Mouse (Mus musculus) v-Abl transformed pro-B cells (cell line): ENCODE data around the gene Ank2.

Experiments
- in situ Hi-C, 2 experiments: fragments of 400-800 bp; cut with MboI; formaldehyde crosslinking; loops; one replicate each; pipeline ENCODE4 v1.15.1; 2025; ENCODE audit not compliant: unreplicated experiment in 2 of 2

Gene Ank2

DNA sequence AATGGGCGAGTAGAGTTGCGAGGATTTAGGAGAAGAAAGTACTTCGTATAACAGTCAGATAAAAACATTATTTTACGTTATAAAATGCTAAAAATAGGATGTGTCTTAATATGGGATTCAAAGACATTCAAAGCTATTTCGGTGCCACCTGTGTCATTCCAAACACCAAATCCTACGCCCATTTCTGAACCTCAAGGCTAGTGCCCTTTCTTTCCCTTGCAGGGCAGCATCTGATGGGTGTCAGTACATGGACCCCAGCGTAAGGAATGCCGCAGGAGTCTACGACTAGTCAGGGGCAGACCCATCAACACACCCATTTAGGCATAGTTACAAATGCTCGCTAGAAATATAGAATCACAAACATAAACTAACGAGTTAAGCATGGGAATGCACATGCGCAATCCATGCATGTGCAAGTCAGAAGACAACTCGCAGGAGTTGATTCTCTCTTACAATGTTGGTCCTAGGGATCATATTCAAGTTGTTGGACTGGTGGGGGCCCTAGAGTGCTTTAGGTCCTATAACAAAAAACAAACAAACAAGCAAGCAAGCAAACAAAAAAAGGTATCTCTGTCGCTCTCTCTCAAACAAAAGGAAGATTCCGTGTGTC lies 240.6 kb downstream of the Ank2 start:
- in situ Hi-C loops = no loop called here

DNA sequence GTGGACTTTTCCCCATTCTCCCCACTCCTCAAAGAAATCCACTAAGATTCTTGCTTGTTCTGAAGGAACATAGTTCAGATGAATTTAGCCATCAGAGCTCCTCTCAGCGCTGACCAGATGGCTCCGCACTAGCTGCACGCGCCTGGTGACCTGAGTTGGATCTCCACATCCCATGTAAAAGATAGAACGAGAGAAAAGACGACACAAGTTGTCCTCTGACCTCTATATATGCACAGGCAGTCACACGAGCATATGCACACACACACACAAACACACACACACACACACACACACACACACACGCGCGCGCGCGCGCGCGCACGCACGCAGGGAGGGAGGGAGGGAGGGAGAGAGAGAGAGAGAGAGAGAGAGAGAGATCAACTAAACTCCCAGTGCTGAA lies 241.2 kb downstream of the Ank2 start:
- in situ Hi-C loops = no loop called here

DNA sequence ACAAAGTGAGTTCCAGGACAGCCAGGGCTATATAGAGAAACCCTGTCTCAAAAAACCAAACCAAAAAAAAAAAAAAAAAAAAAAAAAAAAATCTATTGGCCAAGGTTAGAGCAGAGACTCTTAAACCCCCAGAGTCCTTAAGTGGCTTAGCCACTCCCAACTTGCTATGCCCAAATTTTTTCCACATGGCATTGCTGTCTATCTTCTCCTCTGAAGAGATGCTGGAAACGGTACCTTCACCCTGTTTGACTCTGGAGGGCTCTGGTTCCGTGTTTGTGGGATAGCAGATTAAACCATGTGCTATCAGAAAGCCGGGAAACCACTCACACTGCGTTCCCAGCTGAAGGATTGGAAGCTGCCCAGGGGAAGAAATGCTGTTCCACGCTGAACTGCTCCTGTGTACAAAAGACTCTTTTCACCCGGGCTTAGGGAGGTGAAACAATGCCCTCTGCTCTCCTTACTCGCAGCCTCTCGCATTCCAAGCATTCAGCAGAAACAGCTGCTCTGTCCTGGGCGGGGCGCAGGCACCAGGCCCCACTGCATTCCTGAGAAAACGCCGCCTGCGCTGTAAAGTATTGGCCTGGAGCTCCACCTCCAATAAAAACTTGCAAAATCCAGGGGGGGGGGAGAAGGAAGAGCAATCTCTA lies 241.7 kb downstream of the Ank2 start:
- in situ Hi-C loops = no loop called here

DNA sequence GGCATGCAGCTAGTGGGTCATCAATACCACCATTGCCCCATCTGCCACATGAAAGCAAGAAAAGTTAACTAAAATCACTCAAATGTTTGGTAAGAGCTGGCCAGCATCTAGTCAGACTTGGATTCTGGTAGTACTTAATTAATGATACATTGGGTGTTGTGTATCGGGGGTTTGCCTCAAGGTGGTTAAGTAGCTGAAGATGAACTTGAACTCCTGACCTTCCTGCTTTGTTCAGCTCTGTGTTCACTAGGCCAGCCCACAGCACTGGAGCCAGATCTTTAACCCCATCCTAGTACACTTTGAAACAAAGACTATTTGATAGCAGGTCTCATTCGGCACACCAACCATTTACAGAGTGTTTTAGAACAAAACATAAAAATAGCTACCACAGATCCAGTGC lies 242.5 kb downstream of the Ank2 start:
- in situ Hi-C loops = no loop called here

DNA sequence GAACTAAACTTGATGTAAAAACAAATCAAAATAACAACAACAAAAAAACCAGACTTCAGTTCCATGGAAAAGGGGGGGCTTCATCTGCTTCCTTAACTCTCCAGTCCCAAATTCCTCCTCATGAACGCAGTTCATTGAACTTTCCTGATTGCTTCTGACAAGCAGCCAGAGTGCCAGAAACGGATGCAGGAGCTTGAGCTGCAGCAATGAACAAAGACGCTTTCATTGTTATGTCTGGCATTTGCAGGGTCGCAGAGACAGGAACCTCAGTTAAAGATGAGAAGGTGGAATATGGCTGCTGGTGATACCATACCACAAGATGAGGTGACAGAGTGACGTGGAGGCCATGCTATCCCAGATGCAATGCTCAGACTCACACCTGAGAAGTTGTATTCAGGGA lies 248.2 kb downstream of the Ank2 start:
- in situ Hi-C loops = no loop called here

DNA sequence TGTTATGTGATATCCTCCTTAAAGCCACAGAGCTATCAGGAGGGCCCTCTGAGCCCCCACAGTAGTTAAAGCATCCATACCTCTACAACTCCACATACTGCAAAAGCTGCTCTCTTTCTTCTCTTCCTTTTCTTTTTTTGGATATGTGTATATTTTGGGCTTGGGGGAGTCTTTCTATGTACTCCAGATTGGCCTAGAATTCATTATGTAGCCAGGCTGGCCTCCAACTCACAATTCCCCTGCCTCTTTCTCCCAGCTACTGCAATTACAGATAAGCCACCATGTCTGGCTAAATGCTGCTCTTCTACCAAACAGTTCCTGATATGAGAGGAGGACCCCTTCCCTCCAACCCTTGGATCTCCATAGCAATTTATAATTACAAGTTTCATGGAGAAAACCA lies 250.5 kb downstream of the Ank2 start:
- in situ Hi-C loops = no loop called here

DNA sequence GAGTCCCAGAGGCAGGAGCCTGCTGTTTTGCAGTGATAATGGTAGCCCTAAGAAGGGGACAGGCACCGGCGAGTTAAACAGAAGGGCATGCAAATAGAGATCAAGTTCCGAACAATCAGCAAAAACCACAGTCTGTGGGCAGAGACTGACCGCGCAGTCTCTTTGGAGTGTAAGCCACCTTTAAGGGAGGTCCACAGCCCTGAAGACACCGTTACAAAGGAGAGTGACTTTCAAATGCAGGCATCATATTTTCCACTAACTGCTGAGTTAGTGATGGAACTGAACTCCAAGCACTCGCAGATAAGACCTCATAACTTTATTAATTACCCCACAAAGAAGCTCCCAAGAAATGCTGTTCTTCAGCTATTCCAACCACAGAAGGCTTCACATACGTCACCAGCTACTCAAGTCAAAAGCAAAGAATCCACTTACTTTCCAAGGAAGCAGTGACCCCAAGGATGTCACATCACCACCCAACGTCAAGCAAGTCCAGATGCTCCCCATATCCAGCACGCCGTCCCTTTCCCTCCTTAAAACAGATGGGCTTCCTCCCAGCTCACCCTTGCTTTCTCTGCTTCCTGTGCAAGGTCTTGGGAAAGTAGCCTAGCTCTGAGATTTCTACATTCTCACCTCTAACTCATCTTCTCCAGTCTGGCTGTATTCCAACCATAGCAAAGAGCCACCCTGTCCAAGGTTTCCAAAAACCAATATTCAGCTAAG lies 252.0 kb downstream of the Ank2 start:
- in situ Hi-C loops = no loop called here

DNA sequence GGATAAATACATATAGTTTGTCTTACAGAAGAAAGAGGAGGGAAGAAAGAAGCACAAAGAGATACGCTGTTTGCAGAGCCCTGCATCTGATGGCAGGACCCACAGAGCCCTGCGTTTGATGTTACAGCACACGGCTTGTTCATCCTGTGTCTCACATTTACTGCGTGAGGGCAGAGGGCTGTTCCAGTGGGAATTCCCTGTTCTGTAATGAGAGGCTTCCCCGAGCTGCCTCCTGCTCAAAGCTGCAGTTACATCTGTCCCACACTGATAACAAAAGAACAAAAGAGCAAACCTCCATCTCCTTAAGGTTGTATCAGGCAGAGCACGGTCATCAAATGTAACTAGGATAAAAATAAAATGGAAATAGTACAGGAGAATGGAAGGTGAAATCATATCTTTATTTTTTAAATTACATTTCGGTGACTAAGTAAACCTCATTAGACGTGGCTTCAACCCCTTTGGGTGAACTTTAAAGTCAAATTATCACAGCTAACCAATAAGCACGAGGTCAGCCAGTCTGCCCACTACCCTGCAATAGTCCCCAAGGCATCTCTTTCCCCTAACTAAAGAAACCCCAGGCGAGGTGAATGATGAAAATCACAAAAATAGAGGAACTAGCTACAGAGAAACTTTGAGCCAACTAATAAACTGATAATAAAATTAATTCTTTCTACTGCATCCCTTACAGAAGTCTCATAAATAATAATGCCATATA lies 255.1 kb downstream of the Ank2 start:
- in situ Hi-C loops = no loop called here

DNA sequence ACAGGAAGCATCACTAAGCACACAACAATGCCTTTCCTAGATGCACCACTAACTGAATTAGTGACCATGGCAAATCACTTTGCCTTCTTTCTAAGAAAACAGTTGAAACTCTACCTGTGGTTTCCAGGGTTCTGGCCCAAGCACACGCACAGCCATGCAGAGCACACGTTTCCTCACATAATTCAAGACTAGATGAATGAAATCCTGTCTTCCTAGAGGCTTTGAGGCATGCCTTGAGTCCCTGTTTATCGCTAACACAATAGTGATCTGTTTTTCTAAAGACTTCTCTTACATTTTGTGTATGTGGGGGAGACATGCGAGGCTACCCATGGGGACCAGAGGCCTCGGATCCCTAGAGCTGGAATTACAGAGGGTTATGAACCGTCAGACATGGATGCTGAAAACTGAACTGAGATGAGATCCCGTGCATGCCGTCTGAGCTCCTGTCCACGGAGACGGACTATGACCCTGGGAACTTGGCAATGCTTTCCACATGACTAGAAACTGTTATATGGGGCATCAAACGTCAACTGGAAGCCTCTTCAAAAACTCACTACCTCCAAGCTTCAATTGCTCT lies 256.8 kb downstream of the Ank2 start:
- in situ Hi-C loops = no loop called here

DNA sequence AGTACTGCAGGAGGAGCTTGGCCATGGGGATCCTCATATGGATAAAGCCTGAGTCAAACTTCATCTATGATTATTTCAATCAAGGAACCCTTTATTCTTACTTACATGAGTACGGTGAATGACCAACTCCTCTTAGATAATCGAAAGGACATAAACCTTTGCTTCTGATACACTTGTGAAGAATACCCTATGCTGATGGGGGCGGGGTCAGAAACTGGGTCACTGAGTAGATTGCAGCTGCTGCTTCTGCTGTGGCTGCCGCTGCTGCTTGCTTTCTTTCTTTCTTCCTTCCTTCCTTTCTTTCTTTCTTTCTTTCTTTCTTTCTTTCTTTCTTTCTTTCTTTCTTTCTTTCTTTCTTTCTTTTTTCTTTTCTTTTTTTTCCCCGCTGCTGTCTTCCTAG lies 263.9 kb downstream of the Ank2 start:
- in situ Hi-C loops = no loop called here

DNA sequence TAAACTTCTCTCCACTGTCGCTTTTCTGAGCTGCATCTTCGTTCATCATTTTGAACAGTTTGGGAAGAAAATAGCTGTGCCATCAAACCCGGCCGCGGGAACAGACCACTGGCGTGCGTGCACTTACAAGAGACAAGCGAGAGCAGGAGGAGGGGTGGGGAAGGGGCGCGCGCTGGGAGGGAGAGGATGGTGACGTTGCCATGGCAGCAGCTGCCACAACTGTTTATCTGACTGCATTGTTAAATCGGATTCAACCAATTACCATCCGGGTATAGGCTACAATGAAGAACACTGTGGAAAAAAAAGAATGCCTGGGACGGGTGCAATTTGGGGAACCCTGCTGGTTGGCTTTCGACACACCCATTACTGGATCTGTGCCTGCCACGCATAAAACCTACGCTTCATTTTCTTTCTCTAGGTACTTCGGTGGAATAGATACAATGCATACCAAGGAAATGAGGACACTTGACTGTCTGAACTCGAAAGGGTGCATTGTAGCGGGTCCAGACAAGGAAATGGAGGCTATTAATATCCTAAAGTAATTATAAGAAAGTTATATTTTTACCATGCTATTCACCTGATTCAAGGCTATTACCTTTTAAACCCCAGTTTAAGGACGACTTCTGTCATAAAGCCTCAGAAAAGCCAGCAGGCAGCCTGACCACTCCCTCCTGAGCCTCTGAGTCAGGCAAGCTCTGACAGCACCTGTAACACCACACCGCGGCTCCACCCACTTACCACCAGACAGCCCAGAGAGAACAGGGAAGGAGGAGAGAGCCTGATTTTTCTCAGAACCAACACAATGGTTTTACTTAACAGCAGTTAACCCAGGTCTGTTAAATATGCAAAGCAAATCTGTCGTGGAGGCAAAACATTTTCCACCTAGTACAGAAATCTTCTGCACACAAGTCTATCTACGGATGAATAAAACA lies 273.1 kb downstream of the Ank2 start:
- in situ Hi-C loops = no loop called here

DNA sequence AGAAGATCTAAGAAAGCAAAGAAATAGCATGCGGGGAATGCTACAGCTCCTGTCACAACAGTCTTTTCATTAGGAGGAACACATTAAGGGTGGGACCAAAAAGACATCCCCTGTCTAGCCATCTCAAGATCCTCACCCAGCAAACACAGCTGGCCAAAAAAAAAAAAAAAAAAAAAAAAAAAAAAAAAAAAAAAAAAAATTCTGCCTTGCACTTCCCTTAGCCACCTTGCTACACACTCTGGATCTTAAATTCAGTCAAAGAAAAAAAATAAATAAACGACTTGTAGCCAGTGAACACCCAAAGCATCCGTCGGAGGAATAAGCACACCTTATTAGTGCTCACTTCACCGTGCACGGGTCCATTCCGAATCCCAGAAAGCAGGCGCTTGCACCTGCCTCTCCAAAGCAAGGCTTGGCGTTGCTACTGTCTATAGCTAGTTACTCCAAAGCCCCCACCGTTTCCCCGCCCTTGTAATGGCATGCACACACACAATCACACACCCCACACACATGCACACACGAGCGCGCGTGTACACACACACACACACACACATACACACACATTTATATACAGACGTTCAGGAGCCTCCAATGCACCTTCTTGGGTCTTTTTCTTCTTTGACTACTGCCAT lies 273.9 kb downstream of the Ank2 start:
- in situ Hi-C loops = no loop called here

DNA sequence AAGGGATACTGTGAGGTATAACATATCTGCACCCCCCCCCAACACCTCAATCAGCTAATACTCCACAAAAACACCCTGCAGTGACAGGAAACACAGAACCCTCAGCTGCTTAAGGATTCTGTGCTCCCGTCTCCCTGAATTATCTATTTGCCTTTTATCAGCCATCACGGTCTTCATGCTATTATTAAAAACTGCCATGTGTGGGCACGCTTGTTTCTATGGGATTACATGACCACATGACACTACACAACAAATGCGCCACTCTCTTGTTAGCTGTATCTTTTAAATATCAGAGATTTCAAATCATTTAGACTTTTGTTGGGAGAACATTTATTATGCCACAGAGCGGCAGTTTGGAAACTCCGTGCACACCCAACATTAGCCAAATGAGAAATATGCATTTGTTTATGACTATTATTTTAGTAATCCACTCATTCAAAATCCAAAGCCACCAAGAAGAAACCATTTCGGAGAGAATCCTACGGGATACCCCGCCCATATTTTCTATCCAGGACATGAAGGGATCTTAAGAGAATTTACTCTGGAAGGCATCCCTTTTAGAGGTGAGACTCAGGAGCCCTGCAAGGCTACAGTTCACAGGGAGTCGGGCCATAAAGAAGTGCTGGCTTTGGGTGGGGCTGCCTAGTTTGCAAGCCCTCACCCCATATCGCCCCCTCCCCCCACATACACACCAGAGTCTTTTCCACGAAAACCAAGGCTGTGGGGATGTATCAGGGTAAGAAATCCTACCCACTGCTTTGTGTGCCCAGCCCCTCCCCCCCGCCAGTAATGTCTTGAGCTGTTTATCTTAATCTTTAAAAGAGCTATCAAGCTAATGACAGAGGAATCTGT lies 274.6 kb downstream of the Ank2 start:
- in situ Hi-C loops = no loop called here

DNA sequence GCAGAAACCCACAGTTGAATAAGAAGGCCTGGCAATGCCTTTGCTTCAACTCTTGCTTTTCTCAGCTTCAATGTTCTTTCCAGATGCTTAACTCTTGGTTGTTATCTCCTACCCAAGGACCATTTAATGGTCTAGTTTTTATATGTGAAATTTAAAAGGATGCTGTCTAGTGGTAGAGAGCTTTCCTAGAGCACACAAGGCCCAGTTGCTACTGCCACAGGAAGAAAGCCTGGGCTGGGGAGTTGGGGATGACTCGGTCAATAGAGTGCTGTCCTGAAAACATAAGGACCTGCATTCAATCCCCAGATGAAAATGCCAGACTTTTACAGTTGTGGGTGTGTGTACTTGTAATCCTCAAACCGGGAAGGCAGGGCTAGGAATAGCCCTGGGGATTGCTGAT lies 277.1 kb downstream of the Ank2 start:
- in situ Hi-C loops = no loop called here

DNA sequence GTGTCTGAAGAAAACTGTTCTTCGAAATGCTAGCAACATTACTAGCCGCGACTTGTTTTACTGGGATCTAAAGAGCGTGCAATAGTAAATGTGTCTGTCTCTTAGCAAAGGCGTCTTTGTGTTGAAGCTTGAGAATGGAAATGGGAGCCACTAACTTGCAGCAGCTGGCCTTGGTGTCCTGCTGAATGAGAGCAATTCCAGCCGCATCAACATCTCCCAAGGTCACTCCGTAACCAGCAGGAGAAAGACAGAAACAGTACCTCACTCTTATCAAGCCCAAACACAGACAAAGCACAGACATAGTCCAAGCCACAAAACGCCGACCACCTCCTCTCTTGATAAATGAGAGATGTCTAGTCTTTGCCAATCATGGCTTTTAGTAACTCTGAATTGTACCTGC lies 278.3 kb downstream of the Ank2 start:
- in situ Hi-C loops = no loop called here

DNA sequence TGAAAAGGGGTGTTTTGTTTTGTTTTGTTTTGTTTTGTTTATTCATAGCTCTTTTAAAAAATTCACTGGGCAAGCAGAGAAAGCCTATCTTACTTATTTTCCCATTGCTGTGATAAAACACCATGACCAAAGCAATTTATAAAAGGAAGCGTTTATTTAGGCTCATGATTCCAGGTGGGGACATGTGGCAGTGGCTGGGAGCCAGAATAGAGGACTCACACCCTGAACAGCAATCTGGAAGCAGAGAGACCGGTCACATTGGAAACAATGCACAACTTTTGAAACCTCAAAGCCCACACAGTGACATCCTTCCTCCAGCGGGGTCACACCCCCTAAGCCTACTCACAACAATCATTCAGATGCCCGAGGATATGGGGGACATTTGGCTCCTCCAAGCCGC lies 285.6 kb downstream of the Ank2 start:
- in situ Hi-C loops = no loop called here

DNA sequence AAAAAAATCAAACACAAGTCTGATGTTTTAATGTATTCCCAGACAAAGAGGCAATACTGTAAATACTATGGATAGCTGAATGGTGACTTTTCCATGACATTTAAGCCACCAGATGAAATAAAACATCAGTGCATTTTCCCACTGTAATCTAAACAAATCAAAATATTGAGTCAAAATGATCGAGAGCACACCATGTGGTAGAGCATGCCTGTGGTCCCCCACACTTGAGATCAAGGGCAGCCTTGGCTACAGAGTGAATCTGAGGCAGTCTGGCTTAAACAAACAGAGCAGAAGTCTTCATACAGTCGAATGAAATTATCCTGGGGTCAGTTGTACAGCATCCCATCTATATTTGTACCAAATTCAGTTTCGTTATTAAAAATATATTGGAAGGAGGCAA lies 288.0 kb downstream of the Ank2 start:
- in situ Hi-C loops = no loop called here

DNA sequence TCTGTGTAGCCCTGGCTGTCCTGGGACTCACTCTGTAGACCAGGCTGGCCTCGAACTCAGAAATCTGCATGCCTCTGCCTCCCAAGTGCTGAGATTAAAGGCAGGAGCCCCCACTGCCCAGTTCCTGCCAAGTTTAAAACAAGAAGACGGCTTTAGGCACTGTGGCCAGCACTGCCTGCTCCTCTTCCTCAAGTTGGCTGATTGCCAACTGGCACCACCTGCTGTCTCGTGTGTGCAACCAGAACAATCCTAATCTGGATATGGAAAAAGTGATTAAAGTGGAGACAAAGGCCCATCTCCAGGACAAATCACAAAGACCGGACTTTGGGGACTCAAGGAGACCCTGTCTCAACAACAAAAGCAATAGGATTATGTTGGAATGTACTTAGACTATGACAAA lies 288.6 kb downstream of the Ank2 start:
- in situ Hi-C loops = no loop called here

DNA sequence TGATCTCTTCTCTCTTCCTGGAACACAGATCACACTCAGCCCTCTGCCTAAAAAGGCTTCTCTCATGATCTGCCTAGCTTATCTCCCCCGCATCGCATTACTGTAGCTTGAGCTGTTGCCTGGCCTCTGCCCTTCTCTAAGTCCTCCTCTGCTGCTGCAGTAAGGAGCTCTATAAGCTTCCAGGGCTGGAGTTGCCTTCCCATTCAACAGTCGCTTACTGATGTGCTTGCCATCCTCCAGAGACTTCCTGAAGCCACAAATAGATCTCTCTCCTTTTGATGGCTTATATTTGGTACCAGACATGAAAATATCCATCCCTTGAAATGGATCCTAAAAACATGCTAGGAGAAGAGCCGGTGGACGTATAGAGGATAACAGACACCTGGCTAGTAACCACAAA lies 290.3 kb downstream of the Ank2 start:
- in situ Hi-C loops = no loop called here
